Mouse (Mus musculus): ENCODE measurements around the gene Krtap31-2. TPM values are rescaled to one million over a fixed set of nuclear protein-coding genes. Genes with fewer than 3 reads are reported as not detected.
A peak's percentile ranks its signal among the peaks of the same experiment; 100 is the strongest.

Gene Krtap31-2
- total and polyA plus RNA-seq, 3 experiments: not detected

- TF ChIP-seq MYC (IDR thresholded peaks at IDR 0.05; ENCODE audit: low read depth, low read length) (no peak), CTCF (IDR thresholded peaks at IDR 0.05 in 2 of 3, conservative IDR thresholded peaks at IDR 0.05 in 1 of 3; ENCODE audit: control insufficient read depth in 1 of 3, insufficient read depth in 1 of 3, low read depth in 2 of 3, low read length in 3 of 3, poor library complexity in 1 of 3, severe bottlenecking in 1 of 3) (0 out of 6 replicates have a peak, but pooled peaks of 1 of the 3 experiments have one; percentile 10)
- Histone ChIP-seq H3K4me3 (ENCODE audit: control insufficient read depth in 1 of 2, insufficient read depth in 1 of 2, low read depth in 2 of 2, low read length in 2 of 2) (no peak overlapping the region), H3K9me3 (replicated peaks; ENCODE audit: insufficient read depth, low read length) (no peaks in the 10 kb centered on the region; the same call in 1 of the 2 replicates), H3K79me2 (ENCODE audit: control insufficient read depth, insufficient read depth, low read length, poor library complexity) (no peaks in the 10 kb centered on the region), H3K27me3 (ENCODE audit: control insufficient read depth in 1 of 2, insufficient read depth in 2 of 2, low read length in 2 of 2) (no peaks in the 10 kb centered on the region), H3K4me1 (ENCODE audit: control insufficient read depth in 1 of 2, insufficient read depth in 2 of 2, low read length in 2 of 2) (no peaks in the 10 kb centered on the region), H3K9ac (ENCODE audit: control insufficient read depth, low read depth, low read length, poor library complexity, severe bottlenecking) (no peak overlapping the region), H3K36me3 (ENCODE audit: control insufficient read depth in 1 of 2, insufficient read depth in 2 of 2, low read length in 2 of 2) (no peaks in the 10 kb centered on the region), H3K27ac (ENCODE audit: control insufficient read depth, low read depth, low read length) (no peak overlapping the region)
- no peak for DNase-seq (ENCODE audit: low read depth, low spot score)
Observed at GRCm38 (mm10) chr11:99964213-99964612, 28.1 kb downstream of the Krtap31-2 start.

DNA sequence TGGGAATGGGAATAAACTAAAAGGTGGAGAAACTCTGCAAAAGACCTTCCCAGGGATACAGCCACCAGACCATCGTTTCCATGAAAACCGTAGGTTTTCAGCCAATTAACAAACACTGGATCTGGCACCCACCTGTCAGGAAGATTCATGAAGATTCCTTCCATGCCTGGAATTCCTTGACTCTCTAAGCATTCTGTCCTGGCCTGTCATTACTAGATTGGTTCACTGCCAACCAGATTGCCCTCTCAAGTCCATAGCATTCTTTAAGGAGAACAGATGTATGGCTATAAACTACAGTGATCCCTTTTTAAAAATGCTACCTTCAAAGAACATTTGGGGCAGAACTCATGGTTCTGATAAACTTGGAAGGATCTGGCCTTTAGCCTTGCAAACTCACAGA, 29.9 kb downstream of the Krtap31-2 start:
- Histone ChIP-seq H3K36me3 (ENCODE audit: control insufficient read depth in 1 of 2, insufficient read depth in 2 of 2, low read length in 2 of 2) (no peaks in the 10 kb centered on the region), H3K4me1 (ENCODE audit: control insufficient read depth in 1 of 2, insufficient read depth in 2 of 2, low read length in 2 of 2) (no peaks in the 10 kb centered on the region), H3K4me3 (ENCODE audit: control insufficient read depth in 1 of 2, insufficient read depth in 1 of 2, low read depth in 2 of 2, low read length in 2 of 2) (no peak overlapping the region), H3K9me3 (replicated peaks; ENCODE audit: insufficient read depth, low read length) (no peaks in the 10 kb centered on the region; the same call in 1 of the 2 replicates), H3K79me2 (ENCODE audit: control insufficient read depth, insufficient read depth, low read length, poor library complexity) (no peaks in the 10 kb centered on the region), H3K27me3 (ENCODE audit: control insufficient read depth in 1 of 2, insufficient read depth in 2 of 2, low read length in 2 of 2) (no peaks in the 10 kb centered on the region), H3K9ac (ENCODE audit: control insufficient read depth, low read depth, low read length, poor library complexity, severe bottlenecking) (no peak overlapping the region), H3K27ac (ENCODE audit: control insufficient read depth, low read depth, low read length) (no peak overlapping the region)
- TF ChIP-seq USF1 (IDR thresholded peaks at IDR 0.05; ENCODE audit: low read depth, low read length): no peak
- TF ChIP-seq NRF1 (IDR thresholded peaks at IDR 0.05; ENCODE audit: insufficient read depth, low read depth, low read length, poor library complexity, severe bottlenecking): no peak
- no peak for TF ChIP-seq CTCF (IDR thresholded peaks at IDR 0.05 in 2 of 3, conservative IDR thresholded peaks at IDR 0.05 in 1 of 3; ENCODE audit: control insufficient read depth in 1 of 3, insufficient read depth in 1 of 3, low read depth in 2 of 3, low read length in 3 of 3, poor library complexity in 1 of 3, severe bottlenecking in 1 of 3)
- TF ChIP-seq CHD2 (IDR thresholded peaks at IDR 0.05; ENCODE audit: low read length): no peak
- DNase-seq (ENCODE audit: low read depth, low spot score): no peak

DNA sequence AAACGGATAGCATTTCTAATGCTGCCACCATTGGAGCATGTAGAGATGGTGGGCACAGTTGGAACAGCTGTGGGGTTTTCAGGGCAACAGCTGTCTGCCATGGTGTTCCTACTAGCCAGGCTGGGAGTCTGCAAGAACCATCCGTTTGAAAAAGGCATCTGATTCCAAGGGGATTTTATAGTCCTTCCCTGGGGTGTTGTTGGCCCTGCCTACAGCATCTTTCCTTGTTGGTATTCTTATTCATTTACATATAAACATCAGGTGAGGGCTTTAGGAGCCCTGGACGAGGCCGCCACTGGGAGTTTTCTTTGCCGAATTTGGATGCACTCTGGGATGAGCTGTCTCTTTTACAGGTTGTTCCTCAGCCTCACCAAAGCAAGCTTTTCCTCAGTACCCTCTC, 42.9 kb downstream of the Krtap31-2 start, which contains the start of gene Krtap29-1:
TSS of gene Krtap29-1 (minus strand) at position 101 of the 400 bp plus-strand sequence.
- no peak for TF ChIP-seq POLR2AphosphoS2 (IDR thresholded peaks at IDR 0.05; ENCODE audit: low read length)
- TF ChIP-seq USF2 (IDR thresholded peaks at IDR 0.05; ENCODE audit: borderline replicate concordance in 1 of 2, insufficient read depth in 1 of 2, low read depth in 1 of 2, low read length in 2 of 2): no peak
- TF ChIP-seq ETS1 (IDR thresholded peaks at IDR 0.05; ENCODE audit: low read depth, low read length): no peak
- TF ChIP-seq CHD1 (IDR thresholded peaks at IDR 0.05; ENCODE audit: low read depth, low read length): no peak
- TF ChIP-seq SIN3A (IDR thresholded peaks at IDR 0.05; ENCODE audit: low read length): no peak
- TF ChIP-seq ZMIZ1 (IDR thresholded peaks at IDR 0.05; ENCODE audit: low read depth, low read length): no peak
- TF ChIP-seq CTCF (IDR thresholded peaks at IDR 0.05 in 2 of 3, conservative IDR thresholded peaks at IDR 0.05 in 1 of 3; ENCODE audit: control insufficient read depth in 1 of 3, insufficient read depth in 1 of 3, low read depth in 2 of 3, low read length in 3 of 3, poor library complexity in 1 of 3, severe bottlenecking in 1 of 3): no peak
- TF ChIP-seq ZC3H11A (IDR thresholded peaks at IDR 0.05; ENCODE audit: low read depth, low read length): no peak
- TF ChIP-seq E2F4 (IDR thresholded peaks at IDR 0.05; ENCODE audit: borderline replicate concordance, low read depth, low read length): no peak
- TF ChIP-seq GATA1 (IDR thresholded peaks at IDR 0.05; ENCODE audit: low read depth, low read length): no peak
- H3K9me3 ChIP-seq (replicated peaks; ENCODE audit: insufficient read depth, low read length): no peaks in the 10 kb centered on the region

More for the DNA sequence above, 42.9 kb downstream of the Krtap31-2 start, which contains the start of gene Krtap29-1:
- Histone ChIP-seq H3K4me3 (ENCODE audit: control insufficient read depth in 1 of 2, insufficient read depth in 1 of 2, low read depth in 2 of 2, low read length in 2 of 2) (no peak within 1 kb of the TSS), H3K27me3 (ENCODE audit: control insufficient read depth in 1 of 2, insufficient read depth in 2 of 2, low read length in 2 of 2) (no peaks in the 10 kb centered on the region), H3K27ac (ENCODE audit: control insufficient read depth, low read depth, low read length) (no peak within 1 kb of the TSS), H3K9ac (ENCODE audit: control insufficient read depth, low read depth, low read length, poor library complexity, severe bottlenecking) (no peak within 1 kb of the TSS), H3K36me3 (ENCODE audit: control insufficient read depth in 1 of 2, insufficient read depth in 2 of 2, low read length in 2 of 2) (no peaks in the 10 kb centered on the region), H3K4me1 (ENCODE audit: control insufficient read depth in 1 of 2, insufficient read depth in 2 of 2, low read length in 2 of 2) (no peaks in the 10 kb centered on the region), H3K79me2 (ENCODE audit: control insufficient read depth, insufficient read depth, low read length, poor library complexity) (no peaks in the 10 kb centered on the region)
- DNase-seq (ENCODE audit: low read depth, low spot score): no peak
